Mouse (Mus musculus): ENCODE measurements around the gene Rap1gds1. TPM values are rescaled to one million over a fixed set of nuclear protein-coding genes. Genes with fewer than 3 reads are reported as not detected.

Rap1gds1 gene
- polyA plus RNA-seq (2012; rRNA removed), result 25.5 and 26.0 TPM in 2 replicates

DNA sequence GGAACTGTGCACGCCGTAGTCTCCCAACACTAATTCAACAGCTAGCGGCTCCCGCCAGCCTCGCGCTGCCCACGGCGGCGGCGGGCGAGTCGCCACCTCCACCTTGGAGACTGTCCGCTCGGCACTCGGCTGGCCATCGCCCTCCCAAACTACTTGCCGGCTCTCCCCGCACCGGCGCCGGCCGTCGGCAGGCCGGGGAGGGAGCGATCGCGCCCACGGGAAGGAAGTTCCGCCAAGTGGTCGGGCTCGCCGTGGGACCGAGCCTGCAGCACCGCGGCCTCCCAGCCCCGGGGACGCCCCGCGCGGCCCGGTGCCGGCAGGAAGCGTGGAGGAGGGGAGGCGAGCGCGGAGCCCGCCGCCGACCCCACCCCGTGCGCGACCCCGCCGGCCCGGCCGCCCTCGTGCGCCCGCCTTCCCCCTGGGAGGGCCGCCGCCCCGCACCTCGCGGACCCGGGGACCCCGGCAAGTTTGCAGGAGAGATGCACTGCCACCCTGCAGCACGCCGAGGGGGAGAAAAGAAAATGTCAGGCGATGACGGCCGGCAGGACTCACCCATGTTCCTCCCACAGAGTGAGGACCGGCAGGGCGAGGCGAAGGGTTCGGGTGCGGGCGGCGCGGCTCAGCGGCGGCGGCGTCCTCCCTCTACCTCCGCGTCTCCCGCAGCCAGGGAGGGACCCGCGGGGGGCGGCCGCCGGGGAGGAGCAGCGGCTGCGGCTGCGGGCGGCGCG lies at the start of gene Rap1gds1:
TSS of gene Rap1gds1 (minus strand) at position 718 of the 728 bp plus-strand sequence.
- Histone ChIP-seq H3K4me1 (replicated peaks; ENCODE audit: control insufficient read depth, insufficient read depth, low read length) (peaks cover 2% of the 10 kb centered on the region; the same call in 1 of the 2 replicates), H3K36me3 (ENCODE audit: control insufficient read depth, insufficient read depth, low read length) (no peaks in the 10 kb centered on the region), H3K4me3 (ENCODE audit: control insufficient read depth, insufficient read depth, low read length) (peak within 1 kb of the TSS; percentile 95), H3K27me3 (ENCODE audit: control insufficient read depth, insufficient read depth, low read length) (no peaks in the 10 kb centered on the region), H3K27ac (ENCODE audit: control insufficient read depth, insufficient read depth, low read length) (peak within 1 kb of the TSS; percentile 39)
- TF ChIP-seq CTCF (IDR thresholded peaks at IDR 0.05; ENCODE audit: borderline replicate concordance, control insufficient read depth, extremely low read depth, insufficient read depth, low read length, poor library complexity), result no peak
- TF ChIP-seq POLR2A (IDR thresholded peaks at IDR 0.05; ENCODE audit: control insufficient read depth, extremely low read depth, insufficient read depth, low read length, poor library complexity), result peak; percentile 39; the same call in 1 of the 2 replicates
- WGBS, result under 1% methylated on average over 93 of the region's 97 CpGs
- peak; percentile 66 for DNase-seq

- H3K27me3 ChIP-seq (ENCODE audit: control insufficient read depth, insufficient read depth, low read length), result no peaks in the 10 kb centered on the region
- H3K36me3 ChIP-seq (ENCODE audit: control insufficient read depth, insufficient read depth, low read length), result no peaks in the 10 kb centered on the region
- DNase-seq, result no peak
- no peak for TF ChIP-seq CTCF (IDR thresholded peaks at IDR 0.05; ENCODE audit: borderline replicate concordance, control insufficient read depth, extremely low read depth, insufficient read depth, low read length, poor library complexity)
- TF ChIP-seq POLR2A (IDR thresholded peaks at IDR 0.05; ENCODE audit: control insufficient read depth, extremely low read depth, insufficient read depth, low read length, poor library complexity), result no peak
- H3K27ac ChIP-seq (ENCODE audit: control insufficient read depth, insufficient read depth, low read length), result no peak overlapping the region
- H3K4me3 ChIP-seq (ENCODE audit: control insufficient read depth, insufficient read depth, low read length), result no peak overlapping the region
- H3K4me1 ChIP-seq (replicated peaks; ENCODE audit: control insufficient read depth, insufficient read depth, low read length), result no peaks in the 10 kb centered on the region
Measured at GRCm38 (mm10) chr3:139118446-139118845, 43.4 kb upstream of the Rap1gds1 start.

- no peaks in the 10 kb centered on the region for H3K4me1 ChIP-seq (replicated peaks; ENCODE audit: control insufficient read depth, insufficient read depth, low read length)
- H3K27me3 ChIP-seq (ENCODE audit: control insufficient read depth, insufficient read depth, low read length), result no peaks in the 10 kb centered on the region
- WGBS, result 97% methylated on average over 9 of the region's 9 CpGs
- H3K4me3 ChIP-seq (ENCODE audit: control insufficient read depth, insufficient read depth, low read length), result no peak overlapping the region
- no peaks in the 10 kb centered on the region for H3K36me3 ChIP-seq (ENCODE audit: control insufficient read depth, insufficient read depth, low read length)
- H3K27ac ChIP-seq (ENCODE audit: control insufficient read depth, insufficient read depth, low read length), result no peak overlapping the region
- TF ChIP-seq CTCF (IDR thresholded peaks at IDR 0.05; ENCODE audit: borderline replicate concordance, control insufficient read depth, extremely low read depth, insufficient read depth, low read length, poor library complexity) (no peak), POLR2A (IDR thresholded peaks at IDR 0.05; ENCODE audit: control insufficient read depth, extremely low read depth, insufficient read depth, low read length, poor library complexity) (no peak)
- no peak for DNase-seq
Measured at GRCm38 (mm10) chr3:139116733-139117337, 41.8 kb upstream of the Rap1gds1 start.

- Histone ChIP-seq H3K4me1 (replicated peaks; ENCODE audit: control insufficient read depth, insufficient read depth, low read length) (no peaks in the 10 kb centered on the region), H3K4me3 (ENCODE audit: control insufficient read depth, insufficient read depth, low read length) (no peak overlapping the region), H3K27me3 (ENCODE audit: control insufficient read depth, insufficient read depth, low read length) (no peaks in the 10 kb centered on the region), H3K27ac (ENCODE audit: control insufficient read depth, insufficient read depth, low read length) (no peak overlapping the region), H3K36me3 (ENCODE audit: control insufficient read depth, insufficient read depth, low read length) (no peaks in the 10 kb centered on the region)
- 91% methylated on average over 3 of the region's 3 CpGs for WGBS
- no peak for DNase-seq
- no peak for TF ChIP-seq POLR2A (IDR thresholded peaks at IDR 0.05; ENCODE audit: control insufficient read depth, extremely low read depth, insufficient read depth, low read length, poor library complexity)
- no peak for TF ChIP-seq CTCF (IDR thresholded peaks at IDR 0.05; ENCODE audit: borderline replicate concordance, control insufficient read depth, extremely low read depth, insufficient read depth, low read length, poor library complexity)
Measured at GRCm38 (mm10) chr3:139112335-139112973, 37.5 kb upstream of the Rap1gds1 start.

- H3K27ac ChIP-seq (ENCODE audit: control insufficient read depth, insufficient read depth, low read length), result no peak overlapping the region
- no peak overlapping the region for H3K4me3 ChIP-seq (ENCODE audit: control insufficient read depth, insufficient read depth, low read length)
- no peak for TF ChIP-seq CTCF (IDR thresholded peaks at IDR 0.05; ENCODE audit: borderline replicate concordance, control insufficient read depth, extremely low read depth, insufficient read depth, low read length, poor library complexity)
- no peak for TF ChIP-seq POLR2A (IDR thresholded peaks at IDR 0.05; ENCODE audit: control insufficient read depth, extremely low read depth, insufficient read depth, low read length, poor library complexity)
- H3K27me3 ChIP-seq (ENCODE audit: control insufficient read depth, insufficient read depth, low read length), result no peaks in the 10 kb centered on the region
- 89% methylated on average over 2 of the region's 2 CpGs for WGBS
- no peaks in the 10 kb centered on the region for H3K36me3 ChIP-seq (ENCODE audit: control insufficient read depth, insufficient read depth, low read length)
- H3K4me1 ChIP-seq (replicated peaks; ENCODE audit: control insufficient read depth, insufficient read depth, low read length), result no peaks in the 10 kb centered on the region
- DNase-seq, result no peak
Measured at GRCm38 (mm10) chr3:139111877-139112276, 36.9 kb upstream of the Rap1gds1 start.

DNA sequence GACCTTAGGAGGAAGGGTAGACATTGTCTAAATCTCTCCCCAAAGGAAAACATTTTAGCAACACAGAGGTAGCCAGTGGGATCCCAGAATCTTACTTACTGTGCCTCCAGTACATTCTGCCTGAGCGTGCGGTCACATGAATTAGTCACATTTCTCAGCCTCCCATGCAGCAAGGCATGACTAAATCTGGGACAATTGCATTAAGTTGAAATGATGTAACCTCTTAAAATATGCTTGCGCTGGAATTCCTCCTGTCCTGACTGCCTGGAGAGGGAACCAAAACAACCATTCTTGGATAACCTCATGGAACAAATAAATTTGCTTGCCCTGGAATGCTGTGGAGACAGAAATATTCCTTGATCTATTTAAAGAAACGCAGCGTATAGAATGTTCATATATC lies 33.2 kb upstream of the Rap1gds1 start:
- Histone ChIP-seq H3K4me3 (ENCODE audit: control insufficient read depth, insufficient read depth, low read length) (no peak overlapping the region), H3K27me3 (ENCODE audit: control insufficient read depth, insufficient read depth, low read length) (no peaks in the 10 kb centered on the region), H3K4me1 (replicated peaks; ENCODE audit: control insufficient read depth, insufficient read depth, low read length) (no peaks in the 10 kb centered on the region), H3K27ac (ENCODE audit: control insufficient read depth, insufficient read depth, low read length) (no peak overlapping the region), H3K36me3 (ENCODE audit: control insufficient read depth, insufficient read depth, low read length) (no peaks in the 10 kb centered on the region)
- DNase-seq, result no peak
- TF ChIP-seq POLR2A (IDR thresholded peaks at IDR 0.05; ENCODE audit: control insufficient read depth, extremely low read depth, insufficient read depth, low read length, poor library complexity) (no peak), CTCF (IDR thresholded peaks at IDR 0.05; ENCODE audit: borderline replicate concordance, control insufficient read depth, extremely low read depth, insufficient read depth, low read length, poor library complexity) (no peak)
- 97% methylated on average over 5 of the region's 5 CpGs for WGBS
